Mouse (Mus musculus): ENCODE measurements around the gene Smc4.

GRCm38 (mm10) chr3:68967404-68967803, 37.1 kb upstream of the Smc4 start:
- TF ChIP-seq USF1 (IDR thresholded peaks at IDR 0.05; ENCODE audit: low read depth) (no peak), MYOG (IDR thresholded peaks at IDR 0.05; ENCODE audit: control insufficient read depth in 1 of 3, insufficient read depth in 1 of 3, insufficient read length in 2 of 3, low read depth in 2 of 3) (no peak), MAX (IDR thresholded peaks at IDR 0.05; ENCODE audit: low read depth) (no peak), MYOD1 (IDR thresholded peaks at IDR 0.05; ENCODE audit: control insufficient read depth in 1 of 3, insufficient read length in 2 of 3, low read depth in 2 of 3) (no peak), POLR2A (IDR thresholded peaks at IDR 0.05; ENCODE audit: insufficient read length, low read depth) (no peak), E2F4 (IDR thresholded peaks at IDR 0.05; ENCODE audit: insufficient read depth) (no peak)
